Mouse (Mus musculus): ENCODE results near the gene Ube2ql1. TPM values are rescaled to one million over a fixed set of nuclear protein-coding genes. Genes with fewer than 3 reads are reported as not detected.

Ube2ql1 gene
- polyA plus RNA-seq, 1 experiment from 2014 or later, result 0.70 TPM

DNA sequence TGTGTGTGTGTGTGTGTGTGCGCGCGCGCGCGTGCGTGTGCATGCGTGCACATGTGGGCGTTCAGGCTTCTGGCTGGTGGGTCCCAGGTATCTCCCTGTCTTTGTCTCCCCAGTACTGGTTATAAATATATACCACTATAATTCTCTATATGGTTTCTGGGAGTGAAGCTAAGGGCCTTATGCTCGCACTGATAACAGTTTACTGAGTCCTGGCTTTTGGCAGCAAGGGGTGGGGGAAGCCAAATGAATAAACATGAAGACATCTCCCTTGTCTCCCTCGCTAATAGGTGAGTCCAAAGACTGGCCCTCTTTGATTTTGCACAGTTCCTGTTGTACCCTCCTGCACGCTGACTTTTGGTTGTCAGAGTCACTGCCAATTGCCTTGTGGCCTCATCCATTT lies 32.2 kb downstream of the Ube2ql1 start:
- no peaks in the 10 kb centered on the region for H3K36me3 ChIP-seq
- WGBS, result 87% methylated on average over 12 of the region's 12 CpGs

DNA sequence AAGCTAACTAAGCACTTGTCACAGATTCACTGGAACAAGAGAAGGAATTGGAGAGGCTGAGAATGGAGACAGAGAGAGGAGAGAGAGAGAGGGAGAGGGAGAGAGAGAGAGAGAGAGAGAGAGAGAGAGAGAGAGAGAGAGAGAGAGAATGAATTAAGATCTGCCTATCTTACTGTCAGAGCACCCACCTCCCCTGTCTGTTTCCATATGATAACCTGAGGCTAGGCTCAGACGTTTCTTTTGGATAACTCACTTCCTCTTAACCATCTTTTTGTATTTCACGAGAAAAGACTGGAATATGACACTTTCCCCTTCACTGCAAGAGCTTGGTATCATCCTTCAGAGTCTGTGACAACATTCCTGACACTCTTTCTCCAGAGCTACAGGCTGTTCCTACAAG lies 32.8 kb downstream of the Ube2ql1 start:
- Histone ChIP-seq H3K27me3 (replicated peaks) (peaks cover 13% of the 10 kb centered on the region; the same call in 1 of the 2 replicates), H3K4me1 (replicated peaks) (no peaks in the 10 kb centered on the region), H3K4me3 (no peak overlapping the region), H3K4me2 (no peak overlapping the region), H3K27ac (ENCODE audit: poor library complexity, severe bottlenecking) (no peak overlapping the region), H3K9ac (no peak overlapping the region), H3K9me3 (replicated peaks) (no peaks in the 10 kb centered on the region), H3K36me3 (no peaks in the 10 kb centered on the region)
- ATAC-seq (ENCODE audit: insufficient number of reproducible peaks, low FRiP score), result no peak
- 4% methylated on average over 2 of the region's 2 CpGs for WGBS

More for the DNA sequence above, 32.2 kb downstream of the Ube2ql1 start:
- Histone ChIP-seq H3K4me1 (replicated peaks) (no peaks in the 10 kb centered on the region), H3K27ac (ENCODE audit: poor library complexity, severe bottlenecking) (no peak overlapping the region), H3K27me3 (replicated peaks) (peaks cover 13% of the 10 kb centered on the region; the same call in 1 of the 2 replicates), H3K9me3 (replicated peaks) (no peaks in the 10 kb centered on the region), H3K4me3 (no peak overlapping the region), H3K4me2 (no peak overlapping the region), H3K9ac (no peak overlapping the region)
- ATAC-seq (ENCODE audit: insufficient number of reproducible peaks, low FRiP score), result no peak

GRCm38 (mm10) chr13:69703505-69703904 lies 36.2 kb downstream of the Ube2ql1 start:
- ATAC-seq (ENCODE audit: insufficient number of reproducible peaks, low FRiP score), result no peak
- WGBS, result 27% methylated on average over 11 of the region's 11 CpGs
- Histone ChIP-seq H3K9me3 (replicated peaks) (no peaks in the 10 kb centered on the region), H3K36me3 (no peaks in the 10 kb centered on the region), H3K27me3 (replicated peaks) (peaks cover 13% of the 10 kb centered on the region; the same call in 1 of the 2 replicates), H3K4me2 (no peak overlapping the region), H3K4me1 (replicated peaks) (no peaks in the 10 kb centered on the region), H3K4me3 (no peak overlapping the region), H3K9ac (no peak overlapping the region), H3K27ac (ENCODE audit: poor library complexity, severe bottlenecking) (no peak overlapping the region)

DNA sequence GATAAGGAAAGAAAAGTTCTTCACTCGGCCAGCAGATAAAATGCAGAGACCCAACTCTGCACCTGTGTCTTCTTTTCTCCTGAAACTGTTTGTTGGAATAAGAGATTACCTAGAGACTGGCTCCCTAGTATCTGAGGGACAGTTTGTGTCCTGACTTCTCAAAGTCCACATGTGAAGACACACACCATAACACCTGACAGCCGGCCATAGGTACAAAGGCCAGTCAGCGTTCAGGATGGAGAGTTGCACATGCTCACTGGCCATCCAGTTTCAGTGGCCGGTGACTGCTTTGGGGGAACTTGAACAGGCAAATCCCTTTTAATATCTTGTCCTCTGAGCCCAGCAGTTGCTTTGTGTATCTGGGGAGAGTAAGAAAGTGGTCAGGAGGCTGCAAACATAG lies 38.3 kb downstream of the Ube2ql1 start:
- no peak overlapping the region for H3K9ac ChIP-seq
- no peaks in the 10 kb centered on the region for H3K4me1 ChIP-seq (replicated peaks)
- H3K36me3 ChIP-seq, result no peaks in the 10 kb centered on the region
- 79% methylated on average over 4 of the region's 4 CpGs for WGBS
- ATAC-seq (ENCODE audit: insufficient number of reproducible peaks, low FRiP score), result no peak
- no peaks in the 10 kb centered on the region for H3K9me3 ChIP-seq (replicated peaks)
- peaks cover 13% of the 10 kb centered on the region; the same call in 1 of the 2 replicates for H3K27me3 ChIP-seq (replicated peaks)
- no peak overlapping the region for H3K27ac ChIP-seq (ENCODE audit: poor library complexity, severe bottlenecking)
- H3K4me3 ChIP-seq, result no peak overlapping the region
- H3K4me2 ChIP-seq, result no peak overlapping the region

- H3K27ac ChIP-seq (ENCODE audit: poor library complexity, severe bottlenecking), result no peak overlapping the region
- peaks cover 13% of the 10 kb centered on the region; the same call in 1 of the 2 replicates for H3K27me3 ChIP-seq (replicated peaks)
- H3K4me2 ChIP-seq, result no peak overlapping the region
These were observed 38.9 kb downstream of the Ube2ql1 start for GRCm38 (mm10) chr13:69700827-69701226.

DNA sequence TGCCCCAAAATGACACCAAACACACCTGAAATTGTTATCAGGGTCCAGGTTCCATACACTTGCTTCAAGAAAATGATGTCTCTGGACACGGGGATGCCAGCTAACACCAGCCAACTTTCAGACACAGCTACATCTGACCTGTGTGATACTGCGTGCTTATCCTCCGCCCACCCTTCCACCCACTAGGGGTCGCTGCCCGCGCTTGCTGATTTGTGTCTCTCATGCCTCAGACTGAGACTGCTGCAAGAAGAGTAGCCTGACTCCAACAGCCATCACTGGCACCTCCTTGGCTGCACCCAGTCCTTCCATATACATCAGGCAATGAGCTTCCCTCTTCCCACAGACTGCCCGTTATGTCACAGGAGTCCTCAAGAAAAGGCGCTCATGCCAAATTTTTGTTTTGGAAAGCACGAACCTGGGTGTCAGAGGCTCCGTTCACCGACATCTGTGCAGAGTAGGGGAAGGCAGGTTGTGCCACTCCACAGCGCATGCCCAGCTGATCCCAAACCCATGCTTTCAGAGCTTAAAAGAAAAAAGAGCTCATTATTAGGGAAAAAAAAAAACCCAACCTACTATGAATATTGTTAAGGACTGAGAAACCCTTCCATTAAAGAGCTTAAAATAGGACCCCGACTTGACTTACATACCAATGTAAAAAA lies 43.2 kb downstream of the Ube2ql1 start:
- WGBS, result 38% methylated on average over 13 of the region's 13 CpGs
- no peak for ATAC-seq (ENCODE audit: insufficient number of reproducible peaks, low FRiP score)

More at GRCm38 (mm10) chr13:69700827-69701226, 38.9 kb downstream of the Ube2ql1 start:
- no peaks in the 10 kb centered on the region for H3K4me1 ChIP-seq (replicated peaks)
- no peaks in the 10 kb centered on the region for H3K36me3 ChIP-seq
- ATAC-seq (ENCODE audit: insufficient number of reproducible peaks, low FRiP score), result no peak
- H3K9me3 ChIP-seq (replicated peaks), result no peaks in the 10 kb centered on the region
- no peak overlapping the region for H3K4me3 ChIP-seq
- WGBS, result 30% methylated on average over 1 of the region's 1 CpGs
- no peak overlapping the region for H3K9ac ChIP-seq

GRCm38 (mm10) chr13:69691074-69691473 lies 48.6 kb downstream of the Ube2ql1 start:
- WGBS, result 26% methylated on average over 7 of the region's 7 CpGs
- Histone ChIP-seq H3K9ac (no peak overlapping the region), H3K9me3 (replicated peaks) (no peaks in the 10 kb centered on the region), H3K4me2 (no peak overlapping the region), H3K4me1 (replicated peaks) (no peaks in the 10 kb centered on the region), H3K4me3 (no peak overlapping the region), H3K27me3 (replicated peaks) (0 out of 2 replicates have a peak, but pooled peaks cover 9% of the 10 kb centered on the region), H3K27ac (ENCODE audit: poor library complexity, severe bottlenecking) (no peak overlapping the region), H3K36me3 (no peaks in the 10 kb centered on the region)
- ATAC-seq (ENCODE audit: insufficient number of reproducible peaks, low FRiP score), result no peak

More for the DNA sequence above, 43.2 kb downstream of the Ube2ql1 start:
- Histone ChIP-seq H3K27me3 (replicated peaks) (0 out of 2 replicates have a peak, but pooled peaks cover 5% of the 10 kb centered on the region), H3K9ac (no peak overlapping the region), H3K36me3 (no peaks in the 10 kb centered on the region), H3K9me3 (replicated peaks) (no peaks in the 10 kb centered on the region), H3K4me2 (no peak overlapping the region), H3K4me1 (replicated peaks) (no peaks in the 10 kb centered on the region), H3K4me3 (no peak overlapping the region), H3K27ac (ENCODE audit: poor library complexity, severe bottlenecking) (no peak overlapping the region)

DNA sequence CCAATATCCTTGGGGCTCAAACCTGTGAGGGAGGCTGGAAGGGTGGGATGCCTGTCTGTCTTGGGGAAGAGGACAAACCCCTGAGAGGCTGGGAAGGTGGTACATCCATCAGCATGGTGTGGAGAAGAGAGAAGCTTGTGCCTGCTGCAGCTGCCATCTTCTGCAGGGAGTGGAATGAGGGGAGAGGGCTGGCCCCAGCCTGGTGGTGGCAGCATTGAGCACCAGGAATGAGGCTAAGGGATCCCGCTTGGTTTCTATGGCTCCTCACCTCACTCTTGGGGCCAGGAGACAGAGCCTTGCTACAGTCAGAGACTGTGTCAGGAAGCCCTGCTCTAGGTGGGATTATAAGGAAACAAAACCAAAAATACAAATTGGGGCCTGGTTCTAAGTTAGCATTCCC lies 52.7 kb downstream of the Ube2ql1 start:
- no peak for ATAC-seq (ENCODE audit: insufficient number of reproducible peaks, low FRiP score)
- no peaks in the 10 kb centered on the region for H3K36me3 ChIP-seq
- 56% methylated on average over 1 of the region's 1 CpGs for WGBS

DNA sequence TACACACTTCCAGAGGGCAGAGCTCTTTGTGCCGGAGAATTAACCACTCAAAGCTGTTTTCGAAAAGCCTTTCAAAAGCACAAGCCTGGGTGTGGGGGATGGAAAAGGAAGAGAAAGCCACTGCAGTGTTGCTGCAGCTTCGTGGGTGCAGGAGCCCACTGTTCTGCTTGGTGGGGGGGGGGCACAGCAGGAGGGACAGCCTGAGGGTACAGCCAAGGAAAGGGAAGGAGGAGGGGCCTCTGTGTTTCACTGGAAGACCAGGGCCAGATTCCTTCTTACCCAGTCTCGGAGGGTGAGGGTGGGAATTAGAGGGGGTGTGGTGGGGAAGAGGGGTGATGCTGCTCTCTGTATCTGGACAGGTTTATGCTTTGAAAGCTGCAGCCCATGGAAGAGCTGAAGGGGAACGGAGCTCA lies 54.3 kb downstream of the Ube2ql1 start:
- H3K9me3 ChIP-seq (replicated peaks), result no peaks in the 10 kb centered on the region
- no peak overlapping the region for H3K9ac ChIP-seq
- H3K36me3 ChIP-seq, result no peaks in the 10 kb centered on the region
- no peak for ATAC-seq (ENCODE audit: insufficient number of reproducible peaks, low FRiP score)
- H3K4me1 ChIP-seq (replicated peaks), result peaks cover 14% of the 10 kb centered on the region
- H3K27me3 ChIP-seq (replicated peaks), result 0 out of 2 replicates have a peak, but pooled peaks cover 4% of the 10 kb centered on the region
- H3K27ac ChIP-seq (ENCODE audit: poor library complexity, severe bottlenecking), result no peak overlapping the region
- WGBS, result 44% methylated on average over 5 of the region's 5 CpGs
- H3K4me2 ChIP-seq, result 0 out of 2 replicates have a peak overlapping the region, but pooled peaks have one; percentile 5
- no peak overlapping the region for H3K4me3 ChIP-seq

More for the DNA sequence above, 52.7 kb downstream of the Ube2ql1 start:
- Histone ChIP-seq H3K27me3 (replicated peaks) (0 out of 2 replicates have a peak, but pooled peaks cover 4% of the 10 kb centered on the region), H3K27ac (ENCODE audit: poor library complexity, severe bottlenecking) (no peak overlapping the region), H3K9ac (no peak overlapping the region), H3K4me1 (replicated peaks) (peaks cover 14% of the 10 kb centered on the region), H3K9me3 (replicated peaks) (no peaks in the 10 kb centered on the region), H3K4me2 (no peak overlapping the region), H3K4me3 (no peak overlapping the region)

DNA sequence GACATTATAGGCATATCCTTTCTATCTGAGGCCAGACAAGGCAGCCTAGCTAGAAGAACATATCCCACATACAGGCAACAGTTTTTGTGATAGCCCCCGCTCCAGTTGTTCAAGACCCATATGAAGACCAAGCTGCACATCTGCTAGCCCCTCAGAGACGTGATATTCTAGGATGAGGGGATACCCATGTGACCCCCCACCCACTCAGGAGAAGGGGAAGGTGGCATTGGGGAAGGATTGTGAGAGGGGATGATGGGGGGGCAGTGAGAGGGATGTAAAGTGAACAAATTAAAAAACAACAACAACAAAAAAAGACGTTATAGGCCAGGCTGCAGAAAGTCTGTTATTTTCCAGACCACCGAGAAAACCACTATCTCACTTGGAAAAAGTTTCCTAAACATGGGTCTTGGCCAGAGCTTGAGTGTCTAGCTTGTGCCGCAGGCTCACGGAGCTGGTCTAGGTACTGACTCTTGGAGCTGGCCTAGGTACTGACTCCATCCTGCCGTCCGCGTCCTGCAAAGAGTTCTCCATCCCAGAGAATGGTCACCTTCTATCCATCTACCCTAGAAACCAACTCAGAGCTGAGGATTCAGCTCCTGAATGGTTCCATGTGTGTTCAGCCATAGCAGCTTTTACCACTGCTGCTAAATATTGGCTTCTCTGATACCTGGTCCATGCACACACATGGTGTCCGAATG lies 65.6 kb downstream of the Ube2ql1 start:
- 44% methylated on average over 10 of the region's 10 CpGs for WGBS
- H3K27ac ChIP-seq (ENCODE audit: poor library complexity, severe bottlenecking), result no peak overlapping the region
- no peak overlapping the region for H3K4me3 ChIP-seq
- H3K9ac ChIP-seq, result no peak overlapping the region
- H3K36me3 ChIP-seq, result no peaks in the 10 kb centered on the region
- no peaks in the 10 kb centered on the region for H3K4me1 ChIP-seq (replicated peaks)
- no peak overlapping the region for H3K4me2 ChIP-seq
- no peak for ATAC-seq (ENCODE audit: insufficient number of reproducible peaks, low FRiP score)
- no peaks in the 10 kb centered on the region for H3K27me3 ChIP-seq (replicated peaks)
- H3K9me3 ChIP-seq (replicated peaks), result 0 out of 2 replicates have a peak, but pooled peaks cover 6% of the 10 kb centered on the region

GRCm38 (mm10) chr13:69673197-69673920 lies 66.3 kb downstream of the Ube2ql1 start:
- 75% methylated on average over 5 of the region's 5 CpGs for WGBS
- H3K27me3 ChIP-seq (replicated peaks), result no peaks in the 10 kb centered on the region
- no peak for ATAC-seq (ENCODE audit: insufficient number of reproducible peaks, low FRiP score)

More at GRCm38 (mm10) chr13:69673197-69673920, 66.3 kb downstream of the Ube2ql1 start:
- H3K4me3 ChIP-seq, result no peak overlapping the region
- no peaks in the 10 kb centered on the region for H3K36me3 ChIP-seq
- 0 out of 2 replicates have a peak, but pooled peaks cover 6% of the 10 kb centered on the region for H3K9me3 ChIP-seq (replicated peaks)
- no peak overlapping the region for H3K27ac ChIP-seq (ENCODE audit: poor library complexity, severe bottlenecking)
- H3K4me2 ChIP-seq, result no peak overlapping the region
- H3K4me1 ChIP-seq (replicated peaks), result no peaks in the 10 kb centered on the region
- H3K9ac ChIP-seq, result no peak overlapping the region
